Mouse (Mus musculus) megakaryocyte, embryonic 14.5 days (primary cell): ENCODE data around the gene Defb30.

Experiments
- FLI1 ChIP-seq: IDR thresholded peaks from 2 replicates; pipeline ENCODE4 v1.6.1; 2012; ENCODE audit warnings: low read length, inconsistent platforms, mixed read lengths
- GATA1 ChIP-seq: IDR thresholded peaks from 3 replicates; pipeline ENCODE4 v1.6.1; 2012; ENCODE audit warnings: mixed read lengths, low read length, inconsistent platforms, borderline replicate concordance

DNA sequence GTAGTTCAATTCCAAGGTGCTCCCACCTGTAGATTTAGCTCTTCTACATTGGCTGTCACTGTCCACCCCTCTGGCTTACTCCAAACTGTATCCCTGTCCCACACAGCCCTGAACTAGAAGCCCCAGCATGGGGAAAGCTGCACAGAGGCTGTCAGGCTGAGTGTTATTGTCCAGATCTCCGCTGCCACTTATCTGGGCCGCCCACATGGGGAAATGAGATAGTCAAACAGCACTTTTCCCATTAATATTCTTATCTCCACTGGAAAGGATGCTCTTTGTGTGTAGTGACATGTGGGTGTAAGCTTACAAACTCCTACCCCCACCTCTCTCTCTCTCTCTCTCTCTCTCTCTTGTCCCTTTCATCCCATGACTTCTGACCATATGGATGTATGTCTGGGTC lies 12.4 kb upstream of the Defb30 start:
- TF ChIP-seq GATA1 (no peak), FLI1 (no peak)
